Mouse (Mus musculus) thymus, postnatal 10 days (tissue): ENCODE measurements around the gene Rbms3.

Source experiments
- DNase-seq, 2 experiments: peaks; one replicate each; pipeline ENCODE4 v3.0.0; 2021; ENCODE audit warnings: low spot score in 2 of 2

Rbms3 gene

DNA sequence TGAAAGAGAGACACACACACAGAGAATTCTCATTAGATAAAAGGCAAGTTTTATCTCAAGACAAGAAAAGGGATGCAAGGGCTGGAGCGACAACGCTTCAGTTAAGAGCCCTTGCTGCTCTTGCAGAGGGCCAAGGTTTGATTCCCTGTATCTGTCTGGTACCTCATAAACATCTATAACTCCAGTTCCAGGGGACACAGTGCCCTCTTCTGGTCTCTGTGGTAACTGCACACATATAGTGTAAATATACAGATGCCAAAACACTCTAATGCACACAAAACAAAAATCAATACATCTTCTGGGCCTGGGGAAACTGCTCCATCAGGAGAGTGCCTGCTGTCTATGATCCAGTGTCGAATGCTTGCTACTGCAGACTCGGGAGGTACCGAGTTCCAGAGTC, 145.3 kb downstream of the Rbms3 start:
- DNase-seq, result no peak

GRCm38 (mm10) chr9:117476753-117477152, 153.0 kb downstream of the Rbms3 start:
- no peak for DNase-seq

DNA sequence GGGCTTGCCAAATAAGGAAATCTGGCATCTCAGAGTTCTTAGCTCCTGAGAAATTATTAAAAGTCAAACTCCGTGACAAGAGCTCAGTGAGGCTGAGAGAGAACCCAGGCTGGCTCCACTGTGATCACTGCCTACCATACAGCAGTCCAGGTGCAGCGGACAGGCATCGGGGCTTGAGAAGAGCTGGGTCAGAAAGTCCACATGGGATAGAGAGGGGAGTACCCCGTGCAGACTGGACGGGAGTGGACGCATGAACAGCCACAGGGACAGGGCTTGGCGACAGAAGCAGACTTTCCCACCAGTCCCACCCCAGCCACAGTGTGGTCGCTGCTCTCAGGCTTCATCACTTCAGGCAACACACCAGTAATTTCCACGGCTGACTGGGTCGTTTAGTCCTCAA, 176.9 kb downstream of the Rbms3 start:
- no peak for DNase-seq

GRCm38 (mm10) chr9:117442611-117443010, 187.1 kb downstream of the Rbms3 start:
- DNase-seq, result no peak

GRCm38 (mm10) chr9:117435856-117436255, 193.9 kb downstream of the Rbms3 start:
- no peak for DNase-seq

GRCm38 (mm10) chr9:117430670-117431069, 199.0 kb downstream of the Rbms3 start:
- DNase-seq, result no peak

- no peak for DNase-seq
Measured at GRCm38 (mm10) chr9:117429217-117430105, 200.3 kb downstream of the Rbms3 start.

DNA sequence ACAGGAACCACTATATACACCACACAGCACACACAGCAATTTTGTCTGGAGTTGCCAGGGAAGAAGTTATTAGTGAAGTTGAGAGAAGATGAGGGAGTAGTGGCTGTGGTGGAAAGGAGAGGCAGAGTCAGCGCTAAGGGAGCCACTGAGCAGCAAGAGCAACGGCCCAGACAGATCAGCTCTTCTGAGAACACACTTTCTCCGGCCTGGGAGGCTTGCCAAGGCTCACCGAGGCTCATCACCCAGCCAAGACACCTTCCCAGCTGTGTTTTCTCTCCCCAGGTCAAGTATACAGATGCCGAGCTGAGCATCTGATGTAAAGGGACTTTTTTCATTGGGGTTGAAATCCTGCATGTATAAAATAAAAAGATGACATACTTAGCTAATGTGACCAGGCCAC, 206.5 kb downstream of the Rbms3 start:
- DNase-seq, result no peak

- no peak for DNase-seq
Measured at GRCm38 (mm10) chr9:117419874-117420485, 209.7 kb downstream of the Rbms3 start.

DNA sequence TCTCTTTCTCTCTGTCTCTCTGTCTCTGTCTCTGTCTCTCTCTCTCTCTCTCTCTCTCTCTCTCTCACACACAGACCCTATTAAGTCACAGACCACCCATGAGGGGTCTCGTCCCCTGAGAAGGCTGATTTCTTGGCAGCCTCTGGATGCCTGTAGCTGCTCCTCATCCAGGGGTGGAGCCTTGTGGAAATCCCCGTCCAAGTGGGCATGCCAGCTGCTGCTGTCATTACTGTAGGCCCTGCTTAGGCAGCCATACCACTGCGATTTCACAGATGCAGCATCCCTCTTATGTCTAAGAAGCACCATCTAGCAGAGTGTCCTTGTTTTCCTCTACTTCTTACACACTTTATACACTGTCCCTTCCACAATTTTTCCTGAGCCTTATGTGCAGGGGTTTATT, 216.5 kb downstream of the Rbms3 start:
- DNase-seq, result no peak

- DNase-seq, result no peak
Measured at GRCm38 (mm10) chr9:117412584-117412983, 217.1 kb downstream of the Rbms3 start.

GRCm38 (mm10) chr9:117404621-117405020, 225.1 kb downstream of the Rbms3 start:
- no peak for DNase-seq

DNA sequence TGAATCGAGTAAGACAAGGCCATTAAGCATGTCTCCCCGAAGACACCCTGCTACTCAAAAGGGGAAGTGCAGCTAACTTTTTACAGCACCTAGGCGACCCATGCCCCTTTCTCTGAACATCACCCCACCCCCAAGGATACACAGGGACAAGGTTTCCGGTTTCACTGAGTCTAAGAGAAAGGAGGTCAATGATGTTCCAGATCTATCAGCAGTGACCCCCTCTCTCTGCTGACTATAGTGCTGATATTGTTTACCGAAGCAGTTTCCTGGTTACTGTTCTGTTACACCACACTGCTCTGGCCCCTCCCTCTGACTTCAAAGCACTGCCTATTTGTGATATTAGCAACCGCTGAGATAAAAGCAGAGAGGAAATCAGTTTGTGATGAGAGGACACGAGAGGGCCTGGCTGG, 229.4 kb downstream of the Rbms3 start:
- DNase-seq, result no peak

GRCm38 (mm10) chr9:117397071-117397470, 232.6 kb downstream of the Rbms3 start:
- DNase-seq, result no peak

- DNase-seq, result no peak
Measured at GRCm38 (mm10) chr9:117396586-117396985, 233.1 kb downstream of the Rbms3 start.

GRCm38 (mm10) chr9:117393626-117394525, 235.8 kb downstream of the Rbms3 start:
- no peak for DNase-seq

- DNase-seq, result no peak
Measured at GRCm38 (mm10) chr9:117388024-117388423, 241.7 kb downstream of the Rbms3 start.

- no peak for DNase-seq
Measured at GRCm38 (mm10) chr9:117380876-117381275, 248.8 kb downstream of the Rbms3 start.

- no peak for DNase-seq
Measured at GRCm38 (mm10) chr9:117380076-117380475, 249.6 kb downstream of the Rbms3 start.

DNA sequence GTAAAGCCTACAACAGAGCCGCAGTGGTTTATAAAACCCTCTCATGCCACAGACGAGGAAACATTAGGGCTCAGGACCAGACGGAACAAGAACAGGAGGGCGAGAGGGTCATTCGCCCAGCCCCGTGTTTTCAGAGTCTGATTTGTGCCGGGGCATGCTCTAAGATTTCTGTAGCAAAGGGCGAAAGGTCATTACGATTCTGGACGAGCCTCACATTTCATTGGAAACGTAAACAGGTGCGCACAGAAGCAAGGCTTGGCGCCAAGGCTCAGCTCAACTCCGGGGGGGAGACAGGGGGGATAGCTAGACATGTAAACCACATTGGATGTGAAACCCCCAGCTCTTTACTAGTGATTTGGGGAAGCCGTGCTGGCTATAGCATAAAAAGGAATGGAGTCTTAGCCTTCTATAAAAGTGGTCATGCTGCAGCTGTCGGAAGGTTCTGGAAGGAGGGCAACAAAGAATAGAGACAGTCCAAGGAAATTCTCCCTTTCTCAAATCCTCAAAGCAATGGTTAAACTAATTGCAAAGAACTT, 250.2 kb downstream of the Rbms3 start:
- no peak for DNase-seq

- no peak for DNase-seq
Measured at GRCm38 (mm10) chr9:117378131-117378890, 251.4 kb downstream of the Rbms3 start.
